Mouse (Mus musculus): ENCODE measurements around the gene Plxna2.

DNA sequence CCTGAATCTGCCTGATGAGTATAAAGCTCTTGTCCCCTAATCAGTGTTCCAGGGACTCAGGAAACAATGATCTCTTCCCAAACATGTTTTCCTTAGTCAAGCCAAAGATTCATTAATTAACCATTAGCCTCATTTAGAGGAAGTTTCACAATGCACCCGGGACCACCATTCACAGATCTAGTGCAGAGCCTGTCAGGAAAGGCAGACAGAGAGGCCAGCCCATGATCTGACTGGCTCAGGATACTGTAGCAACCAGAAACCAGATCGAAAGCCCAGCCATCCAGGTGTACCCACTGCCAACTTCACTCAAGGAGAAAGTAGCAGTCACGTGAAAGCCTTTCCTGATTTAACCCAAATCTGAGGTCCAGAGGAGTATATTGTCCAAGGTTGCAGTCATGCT lies 44.1 kb upstream of the Plxna2 start:
- no peak for TF ChIP-seq CTCF (IDR thresholded peaks at IDR 0.05; ENCODE audit: control insufficient read depth, insufficient read depth, insufficient replicate concordance, low read depth, low read length)
- no peak for TF ChIP-seq POLR2A (IDR thresholded peaks at IDR 0.05; ENCODE audit: control insufficient read depth, low read depth, low read length)

Data from testis, adult 2 months (tissue).